Mouse (Mus musculus): Measurements from ENCODE around the gene Gm21973. TPM values are rescaled to one million over a fixed set of nuclear protein-coding genes. Genes with fewer than 3 reads are reported as not detected.

Gene Gm21973
- polyA plus RNA-seq, 1 experiment from 2014 or later = not detected

DNA sequence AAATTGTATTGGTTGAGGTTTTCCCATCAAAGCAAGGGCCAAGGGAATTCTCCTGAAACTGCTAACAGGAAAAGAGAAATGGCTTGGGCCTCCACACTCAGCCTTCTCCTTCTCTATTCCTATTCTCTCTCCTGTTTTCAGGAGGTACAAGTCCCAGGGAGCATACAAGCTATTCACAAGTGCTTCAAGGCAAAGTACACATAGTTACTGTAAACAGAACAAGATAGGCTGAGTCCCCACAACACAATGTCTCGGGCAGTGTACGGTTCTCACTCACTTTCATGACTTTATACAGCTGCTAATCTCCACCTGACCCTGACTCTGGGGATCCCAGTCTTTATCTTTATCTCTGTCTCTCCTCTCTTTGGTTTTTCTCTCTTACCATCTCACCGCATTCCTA, 50.2 kb downstream of the Gm21973 start:
- H3K4me2 ChIP-seq (ENCODE audit: low read depth, severe bottlenecking) = no peak overlapping the region
- H3K27ac ChIP-seq (replicated peaks; ENCODE audit: low read depth, low read length) = no peak overlapping the region
- no peaks in the 10 kb centered on the region for H3K4me1 ChIP-seq (ENCODE audit: control insufficient read depth, insufficient read depth, low read length)
- ATAC-seq (ENCODE audit: insufficient number of reproducible peaks, low FRiP score, low TSS enrichment, low read depth) = no peak
- no peak overlapping the region for H3K4me3 ChIP-seq (ENCODE audit: low read depth, low read length)
- WGBS = 93% methylated on average over 3 of the region's 3 CpGs
- no peaks in the 10 kb centered on the region for H3K36me3 ChIP-seq (ENCODE audit: control insufficient read depth, insufficient read depth, low read length)
- no peak overlapping the region for H3K9ac ChIP-seq (ENCODE audit: low read length)
- no peaks in the 10 kb centered on the region for H3K9me3 ChIP-seq (ENCODE audit: control insufficient read depth, low read length)
- no peak for DNase-seq (ENCODE audit: low spot score)
- no peaks in the 10 kb centered on the region for H3K27me3 ChIP-seq (ENCODE audit: control insufficient read depth, insufficient read depth, low read length)

GRCm38 (mm10) chr15:10378338-10378959, 53.3 kb downstream of the Gm21973 start:
- ATAC-seq (ENCODE audit: insufficient number of reproducible peaks, low FRiP score, low TSS enrichment, low read depth) (no peak), DNase-seq (ENCODE audit: low spot score) (no peak)
- no peak overlapping the region for H3K4me2 ChIP-seq (ENCODE audit: low read depth, severe bottlenecking)
- H3K36me3 ChIP-seq (ENCODE audit: control insufficient read depth, insufficient read depth, low read length) = no peaks in the 10 kb centered on the region
- no peak overlapping the region for H3K9ac ChIP-seq (ENCODE audit: low read length)
- no peak overlapping the region for H3K4me3 ChIP-seq (ENCODE audit: low read depth, low read length)
- no peaks in the 10 kb centered on the region for H3K4me1 ChIP-seq (ENCODE audit: control insufficient read depth, insufficient read depth, low read length)
- H3K27ac ChIP-seq (replicated peaks; ENCODE audit: low read depth, low read length) = no peak overlapping the region
- WGBS = 69% methylated on average over 4 of the region's 4 CpGs
- no peaks in the 10 kb centered on the region for H3K27me3 ChIP-seq (ENCODE audit: control insufficient read depth, insufficient read depth, low read length)
- H3K9me3 ChIP-seq (ENCODE audit: control insufficient read depth, low read length) = no peaks in the 10 kb centered on the region

DNA sequence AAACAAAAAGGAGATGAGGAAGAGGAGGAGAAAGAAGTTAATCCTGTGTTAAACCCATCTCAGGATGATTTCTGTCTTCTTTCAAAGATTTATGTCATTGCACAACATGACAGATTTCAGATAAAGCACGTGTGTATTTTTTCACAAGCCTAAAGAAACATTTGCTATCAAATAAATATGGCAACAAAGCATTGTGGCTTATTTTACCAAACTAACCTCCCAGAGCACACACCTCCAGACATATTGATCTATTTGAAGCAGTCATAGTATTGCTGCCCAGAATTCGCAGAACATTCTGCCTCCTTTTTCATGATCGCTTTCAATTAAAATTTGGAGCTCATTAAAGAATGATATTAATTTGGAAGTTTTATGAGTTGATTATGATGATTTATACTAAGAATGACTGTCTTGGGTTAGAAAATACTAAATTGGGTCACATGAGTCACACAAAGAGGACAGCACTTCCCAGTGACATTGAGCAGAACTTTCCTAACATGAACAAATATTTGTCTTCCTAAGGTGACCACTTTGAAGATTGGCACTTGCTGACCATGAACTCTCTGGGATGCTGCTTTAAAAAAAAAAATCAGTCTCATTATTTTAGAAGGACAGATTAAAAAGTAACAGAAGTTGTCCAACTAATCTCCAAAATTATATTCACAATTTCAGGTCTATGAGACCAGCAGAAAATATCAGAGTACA, 54.7 kb downstream of the Gm21973 start:
- H3K4me2 ChIP-seq (ENCODE audit: low read depth, severe bottlenecking) = no peak overlapping the region
- DNase-seq (ENCODE audit: low spot score) = no peak
- H3K9ac ChIP-seq (ENCODE audit: low read length) = no peak overlapping the region
- ATAC-seq (ENCODE audit: insufficient number of reproducible peaks, low FRiP score, low TSS enrichment, low read depth) = no peak
- H3K4me1 ChIP-seq (ENCODE audit: control insufficient read depth, insufficient read depth, low read length) = no peaks in the 10 kb centered on the region
- no peaks in the 10 kb centered on the region for H3K9me3 ChIP-seq (ENCODE audit: control insufficient read depth, low read length)
- no peak overlapping the region for H3K27ac ChIP-seq (replicated peaks; ENCODE audit: low read depth, low read length)
- 90% methylated on average over 3 of the region's 3 CpGs for WGBS
- no peaks in the 10 kb centered on the region for H3K36me3 ChIP-seq (ENCODE audit: control insufficient read depth, insufficient read depth, low read length)
- H3K27me3 ChIP-seq (ENCODE audit: control insufficient read depth, insufficient read depth, low read length) = no peaks in the 10 kb centered on the region
- no peak overlapping the region for H3K4me3 ChIP-seq (ENCODE audit: low read depth, low read length)

- WGBS = 84% methylated on average over 2 of the region's 2 CpGs
- H3K27me3 ChIP-seq (ENCODE audit: control insufficient read depth, insufficient read depth, low read length) = no peaks in the 10 kb centered on the region
- H3K36me3 ChIP-seq (ENCODE audit: control insufficient read depth, insufficient read depth, low read length) = no peaks in the 10 kb centered on the region
- no peaks in the 10 kb centered on the region for H3K9me3 ChIP-seq (ENCODE audit: control insufficient read depth, low read length)
- no peaks in the 10 kb centered on the region for H3K4me1 ChIP-seq (ENCODE audit: control insufficient read depth, insufficient read depth, low read length)
- DNase-seq (ENCODE audit: low spot score) (no peak), ATAC-seq (ENCODE audit: insufficient number of reproducible peaks, low FRiP score, low TSS enrichment, low read depth) (no peak)
- H3K4me3 ChIP-seq (ENCODE audit: low read depth, low read length) = no peak overlapping the region
- H3K4me2 ChIP-seq (ENCODE audit: low read depth, severe bottlenecking) = no peak overlapping the region
- H3K9ac ChIP-seq (ENCODE audit: low read length) = no peak overlapping the region
- H3K27ac ChIP-seq (replicated peaks; ENCODE audit: low read depth, low read length) = no peak overlapping the region
Observed at GRCm38 (mm10) chr15:10387263-10387662, 62.1 kb downstream of the Gm21973 start.

GRCm38 (mm10) chr15:10399795-10400194, 74.6 kb downstream of the Gm21973 start:
- no peak for DNase-seq (ENCODE audit: low spot score)
- 85% methylated on average over 2 of the region's 2 CpGs for WGBS
- no peaks in the 10 kb centered on the region for H3K27me3 ChIP-seq (ENCODE audit: control insufficient read depth, insufficient read depth, low read length)
- no peak overlapping the region for H3K4me2 ChIP-seq (ENCODE audit: low read depth, severe bottlenecking)
- H3K4me3 ChIP-seq (ENCODE audit: low read depth, low read length) = no peak overlapping the region
- no peaks in the 10 kb centered on the region for H3K36me3 ChIP-seq (ENCODE audit: control insufficient read depth, insufficient read depth, low read length)
- H3K9me3 ChIP-seq (ENCODE audit: control insufficient read depth, low read length) = no peaks in the 10 kb centered on the region
- no peak overlapping the region for H3K9ac ChIP-seq (ENCODE audit: low read length)
- H3K4me1 ChIP-seq (ENCODE audit: control insufficient read depth, insufficient read depth, low read length) = no peaks in the 10 kb centered on the region
- ATAC-seq (ENCODE audit: insufficient number of reproducible peaks, low FRiP score, low TSS enrichment, low read depth) = no peak
- no peak overlapping the region for H3K27ac ChIP-seq (replicated peaks; ENCODE audit: low read depth, low read length)

GRCm38 (mm10) chr15:10400415-10400814, 75.2 kb downstream of the Gm21973 start:
- Histone ChIP-seq H3K4me3 (ENCODE audit: low read depth, low read length) (no peak overlapping the region), H3K27ac (replicated peaks; ENCODE audit: low read depth, low read length) (no peak overlapping the region), H3K4me2 (ENCODE audit: low read depth, severe bottlenecking) (no peak overlapping the region), H3K4me1 (ENCODE audit: control insufficient read depth, insufficient read depth, low read length) (no peaks in the 10 kb centered on the region), H3K9ac (ENCODE audit: low read length) (no peak overlapping the region), H3K36me3 (ENCODE audit: control insufficient read depth, insufficient read depth, low read length) (no peaks in the 10 kb centered on the region), H3K9me3 (ENCODE audit: control insufficient read depth, low read length) (no peaks in the 10 kb centered on the region), H3K27me3 (ENCODE audit: control insufficient read depth, insufficient read depth, low read length) (no peaks in the 10 kb centered on the region)
- DNase-seq (ENCODE audit: low spot score) (no peak), ATAC-seq (ENCODE audit: insufficient number of reproducible peaks, low FRiP score, low TSS enrichment, low read depth) (no peak)
- WGBS = 74% methylated on average over 3 of the region's 3 CpGs

DNA sequence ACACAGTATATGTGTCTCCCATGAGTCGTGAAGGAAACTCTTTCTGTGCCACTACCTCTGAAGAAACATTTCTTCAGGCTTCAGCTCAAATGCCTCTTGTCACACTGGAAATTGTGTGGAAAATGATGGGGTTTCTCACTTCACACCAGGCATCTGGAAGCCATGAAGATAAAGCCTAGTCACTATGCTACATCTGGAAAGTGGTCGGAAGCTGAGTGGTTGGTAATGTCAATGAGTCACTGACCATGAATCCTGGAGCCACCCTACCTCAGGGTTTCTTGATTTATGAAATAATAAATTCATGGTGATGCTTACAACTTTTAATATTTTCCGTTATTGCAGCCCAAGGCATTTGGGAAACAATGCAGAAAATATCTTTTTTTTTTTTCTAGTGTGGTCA, 84.7 kb downstream of the Gm21973 start:
- Histone ChIP-seq H3K9me3 (ENCODE audit: control insufficient read depth, low read length) (no peaks in the 10 kb centered on the region), H3K4me2 (ENCODE audit: low read depth, severe bottlenecking) (no peak overlapping the region), H3K9ac (ENCODE audit: low read length) (no peak overlapping the region), H3K27ac (replicated peaks; ENCODE audit: low read depth, low read length) (no peak overlapping the region), H3K4me3 (ENCODE audit: low read depth, low read length) (no peak overlapping the region), H3K4me1 (ENCODE audit: control insufficient read depth, insufficient read depth, low read length) (no peaks in the 10 kb centered on the region), H3K36me3 (ENCODE audit: control insufficient read depth, insufficient read depth, low read length) (no peaks in the 10 kb centered on the region), H3K27me3 (ENCODE audit: control insufficient read depth, insufficient read depth, low read length) (no peaks in the 10 kb centered on the region)
- ATAC-seq (ENCODE audit: insufficient number of reproducible peaks, low FRiP score, low TSS enrichment, low read depth) (no peak), DNase-seq (ENCODE audit: low spot score) (no peak)
- 84% methylated on average over 3 of the region's 3 CpGs for WGBS

DNA sequence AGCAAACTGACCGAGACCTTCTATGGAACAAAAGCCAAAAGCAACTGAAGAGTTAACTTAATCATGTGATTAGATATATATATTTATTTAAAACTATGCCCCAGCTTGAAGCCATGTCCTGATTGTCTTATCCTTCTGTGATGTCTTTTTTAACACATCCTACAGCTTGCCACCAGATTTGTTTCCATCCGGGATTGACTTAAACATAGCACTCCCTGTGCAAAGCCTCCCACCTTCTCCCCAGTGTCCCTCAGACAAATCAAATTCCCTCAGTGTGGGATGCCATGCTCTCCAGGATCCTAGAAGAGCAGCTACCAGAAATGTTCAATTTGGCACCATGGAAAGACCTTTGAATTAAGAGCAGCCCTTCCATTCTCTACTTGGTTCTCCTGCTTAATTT, 85.7 kb downstream of the Gm21973 start:
- no peak overlapping the region for H3K4me3 ChIP-seq (ENCODE audit: low read depth, low read length)
- DNase-seq (ENCODE audit: low spot score) = no peak
- H3K4me1 ChIP-seq (ENCODE audit: control insufficient read depth, insufficient read depth, low read length) = no peaks in the 10 kb centered on the region
- H3K27ac ChIP-seq (replicated peaks; ENCODE audit: low read depth, low read length) = no peak overlapping the region
- no peaks in the 10 kb centered on the region for H3K36me3 ChIP-seq (ENCODE audit: control insufficient read depth, insufficient read depth, low read length)
- no peak for ATAC-seq (ENCODE audit: insufficient number of reproducible peaks, low FRiP score, low TSS enrichment, low read depth)
- WGBS = 91% methylated on average over 2 of the region's 2 CpGs
- no peaks in the 10 kb centered on the region for H3K9me3 ChIP-seq (ENCODE audit: control insufficient read depth, low read length)
- H3K9ac ChIP-seq (ENCODE audit: low read length) = no peak overlapping the region
- H3K4me2 ChIP-seq (ENCODE audit: low read depth, severe bottlenecking) = no peak overlapping the region
- no peaks in the 10 kb centered on the region for H3K27me3 ChIP-seq (ENCODE audit: control insufficient read depth, insufficient read depth, low read length)

- 94% methylated on average over 6 of the region's 6 CpGs for WGBS
- DNase-seq (ENCODE audit: low spot score) (no peak), ATAC-seq (ENCODE audit: insufficient number of reproducible peaks, low FRiP score, low TSS enrichment, low read depth) (no peak)
- Histone ChIP-seq H3K4me2 (ENCODE audit: low read depth, severe bottlenecking) (no peak overlapping the region), H3K9me3 (ENCODE audit: control insufficient read depth, low read length) (no peaks in the 10 kb centered on the region), H3K36me3 (ENCODE audit: control insufficient read depth, insufficient read depth, low read length) (no peaks in the 10 kb centered on the region), H3K27ac (replicated peaks; ENCODE audit: low read depth, low read length) (no peak overlapping the region), H3K4me1 (ENCODE audit: control insufficient read depth, insufficient read depth, low read length) (no peaks in the 10 kb centered on the region), H3K4me3 (ENCODE audit: low read depth, low read length) (no peak overlapping the region), H3K27me3 (ENCODE audit: control insufficient read depth, insufficient read depth, low read length) (no peaks in the 10 kb centered on the region), H3K9ac (ENCODE audit: low read length) (no peak overlapping the region)
Observed at GRCm38 (mm10) chr15:10413656-10414055, 88.5 kb downstream of the Gm21973 start.
